Mouse (Mus musculus): ENCODE measurements around the gene Znrf2. TPM values are rescaled to one million over a fixed set of nuclear protein-coding genes. Genes with fewer than 3 reads are reported as not detected.
"Not testable (repeated sequence)": the region's sequence is repeated elsewhere in the genome, so short reads cannot be mapped to it uniquely, and the experiment has no call there.

The Znrf2 gene
- polyA plus RNA-seq, 1 experiment = 0.60 TPM

DNA sequence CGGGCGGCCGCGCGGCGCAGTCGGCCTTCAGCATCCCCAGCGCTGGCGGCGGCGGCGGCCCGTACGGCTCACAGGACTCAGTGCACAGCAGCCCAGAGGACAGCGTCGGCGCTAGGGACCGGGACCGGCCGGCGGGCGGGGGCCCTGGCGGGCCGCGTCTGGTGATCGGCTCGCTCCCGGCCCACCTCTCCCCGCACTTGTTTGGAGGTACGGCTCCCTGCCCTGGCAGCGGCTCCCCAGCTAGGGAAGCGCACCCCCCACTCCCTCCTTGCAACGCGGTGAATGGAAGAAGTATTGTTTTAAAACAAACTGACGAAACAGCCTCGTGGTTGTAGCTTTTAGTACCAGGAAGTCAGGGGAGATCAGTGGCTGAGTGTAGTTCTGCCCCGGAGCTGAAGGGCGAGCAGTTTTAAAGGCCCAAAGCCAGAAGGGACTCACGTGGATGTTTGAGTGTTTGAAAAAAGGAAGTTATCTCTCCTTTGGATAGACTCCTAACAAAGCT lies 601 bp downstream of the Znrf2 start:
- no peaks in the 10 kb centered on the region for H3K27me3 ChIP-seq (ENCODE audit: control insufficient read depth)
- TF ChIP-seq TAL1 (IDR thresholded peaks at IDR 0.05; ENCODE audit: low read length) (no peak), GATA1 (IDR thresholded peaks at IDR 0.05; ENCODE audit: low read length) (no peak)
- H3K9me3 ChIP-seq (ENCODE audit: control insufficient read depth, low read length) = no peaks in the 10 kb centered on the region
- peak overlapping the region; percentile 84 for H3K4me3 ChIP-seq (replicated peaks)
- H3K36me3 ChIP-seq (ENCODE audit: control insufficient read depth) = peaks cover 5% of the 10 kb centered on the region
- peaks cover 48% of the 10 kb centered on the region for H3K4me1 ChIP-seq (ENCODE audit: control insufficient read depth)

DNA sequence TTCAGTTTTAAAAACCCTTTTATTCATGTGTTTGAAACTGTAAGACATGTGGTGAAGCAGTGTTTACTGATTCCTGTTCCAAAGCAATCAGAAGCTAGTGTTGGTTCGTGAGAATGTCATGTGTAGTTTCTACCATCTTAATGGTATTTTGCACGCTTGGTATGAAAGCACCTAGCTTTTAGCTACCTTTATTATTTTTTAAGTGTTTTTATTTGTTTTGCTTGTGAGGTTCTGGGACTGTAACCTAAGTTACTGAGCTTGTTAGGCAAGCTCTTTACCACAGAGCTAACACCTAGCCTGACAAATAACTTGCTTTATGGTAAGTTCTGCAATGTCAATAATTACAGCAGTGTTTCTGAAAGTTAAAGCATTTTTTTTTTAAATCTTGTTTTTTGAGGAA lies 1.7 kb downstream of the Znrf2 start:
- Histone ChIP-seq H3K9me3 (ENCODE audit: control insufficient read depth, low read length) (no peaks in the 10 kb centered on the region), H3K4me3 (replicated peaks) (peak overlapping the region; percentile 84), H3K27me3 (ENCODE audit: control insufficient read depth) (no peaks in the 10 kb centered on the region), H3K4me1 (ENCODE audit: control insufficient read depth) (peaks cover 55% of the 10 kb centered on the region), H3K36me3 (ENCODE audit: control insufficient read depth) (peaks cover 7% of the 10 kb centered on the region)
- TF ChIP-seq TAL1 (IDR thresholded peaks at IDR 0.05; ENCODE audit: low read length) (no peak), GATA1 (IDR thresholded peaks at IDR 0.05; ENCODE audit: low read length) (no peak)

DNA sequence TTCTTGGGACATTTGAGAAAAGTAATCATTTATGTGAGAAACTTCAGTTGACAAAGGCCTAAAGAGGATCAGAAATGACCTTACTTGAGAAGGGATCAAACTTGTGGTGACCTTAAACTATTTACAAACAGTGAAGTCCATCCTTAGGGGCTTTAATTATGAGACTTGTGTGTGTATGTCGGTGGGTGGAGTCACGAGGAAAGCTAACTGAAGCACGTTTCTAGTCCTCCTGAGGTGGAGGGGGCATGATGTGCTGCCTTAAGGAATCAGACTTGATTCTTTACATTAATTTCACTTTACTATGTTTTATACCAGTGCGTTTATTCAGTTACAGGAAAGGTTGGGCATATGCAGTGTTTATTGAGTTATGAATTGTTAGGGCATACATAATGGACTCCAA lies 2.6 kb downstream of the Znrf2 start:
- Histone ChIP-seq H3K27me3 (ENCODE audit: control insufficient read depth) (no peaks in the 10 kb centered on the region), H3K36me3 (ENCODE audit: control insufficient read depth) (peaks cover 7% of the 10 kb centered on the region), H3K9me3 (ENCODE audit: control insufficient read depth, low read length) (no peaks in the 10 kb centered on the region), H3K4me3 (replicated peaks) (no peak overlapping the region), H3K4me1 (ENCODE audit: control insufficient read depth) (peaks cover 56% of the 10 kb centered on the region)
- TF ChIP-seq GATA1 (IDR thresholded peaks at IDR 0.05; ENCODE audit: low read length) (no peak), TAL1 (IDR thresholded peaks at IDR 0.05; ENCODE audit: low read length) (no peak)

DNA sequence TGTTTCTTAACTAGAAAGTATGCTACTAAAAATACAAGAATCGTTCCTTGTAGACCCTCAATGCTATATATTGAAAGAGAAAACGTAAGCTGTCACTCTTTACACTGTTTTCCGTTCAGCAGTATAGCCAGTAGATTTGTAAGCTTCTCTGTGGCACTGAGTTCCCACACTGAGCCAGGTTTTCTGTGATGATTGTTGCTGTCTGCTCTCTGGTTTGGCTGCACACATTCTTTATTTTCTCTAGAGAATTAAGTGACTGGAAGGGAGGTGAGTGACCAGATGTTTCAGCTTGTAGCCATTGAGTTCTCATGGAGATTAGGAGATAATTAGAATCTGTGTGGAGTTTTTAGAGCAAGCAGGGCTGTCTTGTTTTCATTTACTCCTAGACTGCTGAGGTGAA lies 3.0 kb downstream of the Znrf2 start:
- TF ChIP-seq GATA1 (IDR thresholded peaks at IDR 0.05; ENCODE audit: low read length) = no peak
- TF ChIP-seq TAL1 (IDR thresholded peaks at IDR 0.05; ENCODE audit: low read length) = no peak
- Histone ChIP-seq H3K4me3 (replicated peaks) (no peak overlapping the region), H3K36me3 (ENCODE audit: control insufficient read depth) (peaks cover 10% of the 10 kb centered on the region), H3K27me3 (ENCODE audit: control insufficient read depth) (no peaks in the 10 kb centered on the region), H3K9me3 (ENCODE audit: control insufficient read depth, low read length) (peaks cover 2% of the 10 kb centered on the region; the same call in 1 of the 2 replicates), H3K4me1 (ENCODE audit: control insufficient read depth) (peaks cover 60% of the 10 kb centered on the region)

DNA sequence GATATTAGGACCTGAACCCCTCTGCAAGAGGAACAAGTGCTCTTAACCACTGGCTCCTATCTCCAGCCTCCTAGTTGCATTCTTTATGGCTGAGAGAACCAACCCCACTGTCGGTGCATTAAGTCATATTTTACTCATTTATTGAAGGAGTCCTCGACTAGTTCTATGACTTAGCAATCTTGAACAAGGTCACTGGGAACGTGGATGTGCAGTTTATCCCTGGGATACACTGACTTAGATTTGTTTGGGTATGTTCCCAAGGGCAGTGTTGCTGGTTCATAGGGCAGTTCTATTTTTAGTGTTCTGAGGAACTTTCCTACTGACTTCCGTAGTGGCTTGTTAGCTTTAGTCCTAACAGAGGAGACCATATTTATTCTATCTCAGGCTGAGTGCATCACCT lies 5.6 kb downstream of the Znrf2 start:
- Histone ChIP-seq H3K27me3 (ENCODE audit: control insufficient read depth) (no peaks in the 10 kb centered on the region), H3K4me1 (ENCODE audit: control insufficient read depth) (peaks cover 55% of the 10 kb centered on the region), H3K36me3 (ENCODE audit: control insufficient read depth) (peaks cover 11% of the 10 kb centered on the region), H3K4me3 (replicated peaks) (no peak overlapping the region), H3K9me3 (ENCODE audit: control insufficient read depth, low read length) (peaks cover 2% of the 10 kb centered on the region; the same call in 1 of the 2 replicates)
- TF ChIP-seq GATA1 (IDR thresholded peaks at IDR 0.05; ENCODE audit: low read length) (no peak), TAL1 (IDR thresholded peaks at IDR 0.05; ENCODE audit: low read length) (no peak)

DNA sequence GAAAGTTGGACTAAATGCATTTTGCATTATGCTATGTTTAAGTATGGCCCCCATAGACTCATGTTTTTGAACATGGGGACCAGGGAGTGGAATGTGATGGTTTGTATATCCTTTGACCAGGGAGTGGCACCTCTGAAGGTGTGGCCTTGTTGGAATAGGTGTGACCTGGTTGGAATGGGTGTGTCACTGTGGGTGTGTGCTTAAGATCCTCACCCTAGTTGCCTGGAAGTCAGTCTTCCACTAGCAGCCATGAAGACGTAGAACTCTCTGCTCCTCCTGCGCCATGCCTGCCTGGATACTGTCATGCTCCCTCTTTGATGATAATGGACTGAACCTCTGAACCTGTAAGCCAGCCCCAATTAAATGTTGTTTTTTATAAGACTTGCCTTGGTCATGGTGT lies 7.8 kb downstream of the Znrf2 start:
- not testable (repeated sequence) for H3K27me3 ChIP-seq (ENCODE audit: control insufficient read depth); H3K4me3 ChIP-seq (replicated peaks); H3K9me3 ChIP-seq (ENCODE audit: control insufficient read depth, low read length)
- Histone ChIP-seq H3K36me3 (ENCODE audit: control insufficient read depth) (peaks cover 11% of the 10 kb centered on the region), H3K4me1 (ENCODE audit: control insufficient read depth) (peaks cover 49% of the 10 kb centered on the region)

DNA sequence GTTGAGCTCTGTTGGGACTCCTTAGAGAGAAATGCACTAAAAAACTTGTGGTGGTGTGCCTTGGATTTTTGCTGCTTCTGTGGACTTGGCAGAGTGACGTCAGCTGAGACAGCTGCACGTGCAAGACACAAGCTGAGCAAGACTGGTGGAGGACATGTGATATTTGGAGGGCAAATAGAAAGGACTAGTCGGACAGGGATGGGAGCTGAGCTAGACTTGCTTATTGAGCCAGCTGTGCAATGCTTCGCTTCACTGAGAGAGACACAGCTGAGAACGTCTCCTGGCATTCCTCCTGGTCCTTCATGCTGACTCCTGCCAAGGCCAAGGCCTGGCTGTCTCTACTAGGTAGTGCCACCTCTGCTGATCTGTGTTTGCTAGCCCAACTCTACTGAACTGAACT lies 10.8 kb downstream of the Znrf2 start:
- peaks cover 2% of the 10 kb centered on the region; the same call in 1 of the 2 replicates for H3K9me3 ChIP-seq (ENCODE audit: control insufficient read depth, low read length)
- peaks cover 38% of the 10 kb centered on the region for H3K4me1 ChIP-seq (ENCODE audit: control insufficient read depth)
- H3K36me3 ChIP-seq (ENCODE audit: control insufficient read depth) = peaks cover 5% of the 10 kb centered on the region; the same call in 1 of the 2 replicates
- no peak overlapping the region for H3K4me3 ChIP-seq (replicated peaks)
- no peaks in the 10 kb centered on the region for H3K27me3 ChIP-seq (ENCODE audit: control insufficient read depth)
- TF ChIP-seq GATA1 (IDR thresholded peaks at IDR 0.05; ENCODE audit: low read length) = no peak
- no peak for TF ChIP-seq TAL1 (IDR thresholded peaks at IDR 0.05; ENCODE audit: low read length)

DNA sequence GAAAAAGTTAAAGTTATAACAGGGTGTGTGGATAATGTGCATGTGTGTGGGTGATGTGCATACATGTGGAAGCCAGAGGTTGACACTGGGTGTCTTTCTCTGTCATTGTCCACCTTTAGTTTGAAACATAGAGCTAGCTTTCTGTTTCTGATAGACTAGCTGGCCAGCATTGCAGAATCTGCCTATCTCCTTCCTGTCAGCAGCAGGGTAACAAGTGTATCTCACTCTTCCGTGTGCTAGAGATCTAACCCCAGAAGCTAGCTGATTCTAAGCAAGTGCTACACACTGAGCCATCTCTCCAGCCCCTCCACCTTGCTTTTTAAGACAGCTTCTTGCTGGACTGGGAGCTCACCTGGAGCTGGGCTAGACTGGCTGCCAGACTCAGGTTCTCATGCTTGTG lies 11.6 kb downstream of the Znrf2 start:
- H3K9me3 ChIP-seq (ENCODE audit: control insufficient read depth, low read length) = peaks cover 2% of the 10 kb centered on the region; the same call in 1 of the 2 replicates
- TF ChIP-seq TAL1 (IDR thresholded peaks at IDR 0.05; ENCODE audit: low read length) (no peak), GATA1 (IDR thresholded peaks at IDR 0.05; ENCODE audit: low read length) (no peak)
- H3K4me1 ChIP-seq (ENCODE audit: control insufficient read depth) = peaks cover 33% of the 10 kb centered on the region
- H3K4me3 ChIP-seq (replicated peaks) = no peak overlapping the region
- H3K27me3 ChIP-seq (ENCODE audit: control insufficient read depth) = no peaks in the 10 kb centered on the region
- H3K36me3 ChIP-seq (ENCODE audit: control insufficient read depth) = peaks cover 4% of the 10 kb centered on the region; the same call in 1 of the 2 replicates

DNA sequence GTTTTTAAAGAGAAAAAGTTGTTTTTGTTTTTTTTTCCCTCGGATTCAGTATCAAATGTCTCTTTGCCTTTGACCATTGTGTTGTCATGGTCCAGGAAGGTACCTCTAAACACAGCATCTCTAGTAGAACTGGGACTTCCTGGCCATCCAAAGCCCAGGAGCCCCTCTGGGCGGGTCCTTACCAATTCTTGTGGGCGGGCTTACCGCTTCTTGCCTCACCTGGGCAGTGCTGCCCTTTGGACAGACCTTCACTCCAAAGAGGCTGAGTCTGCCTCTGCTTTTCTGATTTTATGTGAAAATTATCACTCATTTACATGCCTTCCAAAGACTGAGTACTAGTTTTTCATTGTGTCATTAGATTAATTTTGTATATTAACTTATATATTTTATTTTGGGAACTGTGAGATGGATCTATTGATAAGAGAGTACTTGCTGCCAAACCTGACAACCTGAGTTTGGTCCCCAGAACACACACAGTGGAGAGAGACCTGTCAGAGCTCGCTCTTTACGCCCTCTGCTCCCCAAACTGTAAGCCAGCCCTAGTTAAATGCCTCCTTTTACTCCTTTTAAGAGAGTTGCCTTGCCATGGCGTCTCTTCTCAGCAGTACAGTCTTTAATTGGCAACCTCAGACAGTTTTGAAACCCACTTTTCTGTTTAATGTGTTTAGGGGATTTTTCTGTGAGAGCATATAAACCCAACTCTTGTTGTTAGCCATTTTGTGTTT lies 13.5 kb downstream of the Znrf2 start:
- no peaks in the 10 kb centered on the region; the same call in 1 of the 2 replicates for H3K36me3 ChIP-seq (ENCODE audit: control insufficient read depth)
- no peaks in the 10 kb centered on the region for H3K9me3 ChIP-seq (ENCODE audit: control insufficient read depth, low read length)
- TF ChIP-seq GATA1 (IDR thresholded peaks at IDR 0.05; ENCODE audit: low read length) (no peak), TAL1 (IDR thresholded peaks at IDR 0.05; ENCODE audit: low read length) (no peak)
- H3K4me3 ChIP-seq (replicated peaks) = no peak overlapping the region
- H3K4me1 ChIP-seq (ENCODE audit: control insufficient read depth) = peaks cover 23% of the 10 kb centered on the region
- no peaks in the 10 kb centered on the region for H3K27me3 ChIP-seq (ENCODE audit: control insufficient read depth)
